Mouse (Mus musculus) heart, embryonic 12.5 days (tissue): ENCODE data around the gene Zfp1. TPM values are rescaled to one million over a fixed set of nuclear protein-coding genes. Genes with fewer than 3 reads are reported as not detected.

Experiments
- ATAC-seq: fragments of 200-750 bp; cut with Nextera tagmentation; 2 replicates; pipeline ENCODE4 v1.8.0; 2017; ENCODE audit warnings: moderate TSS enrichment, moderate library complexity; ENCODE audit not compliant: insufficient number of reproducible peaks, low FRiP score
- H3K27ac ChIP-seq: fragments of 300-500 bp; sonication (generic); 2 replicates; pipeline ENCODE4 v1.5.1; 2016; ENCODE audit warnings: mild to moderate bottlenecking, moderate library complexity; ENCODE audit not compliant: poor library complexity, severe bottlenecking
- H3K27me3 ChIP-seq: fragments of 300-500 bp; sonication (generic); replicated peaks from 2 replicates; pipeline ENCODE4 v1.6.1; 2016; ENCODE audit warnings: mild to moderate bottlenecking, moderate library complexity
- H3K36me3 ChIP-seq: fragments of 300-500 bp; sonication (generic); 2 replicates; pipeline ENCODE4 v1.6.1; 2016; ENCODE audit warnings: mild to moderate bottlenecking, moderate library complexity
- H3K4me1 ChIP-seq: fragments of 300-500 bp; sonication (generic); replicated peaks from 2 replicates; pipeline ENCODE4 v1.6.1; 2016; ENCODE audit warnings: mild to moderate bottlenecking
- H3K4me2 ChIP-seq: fragments of 300-500 bp; sonication (generic); 2 replicates; pipeline ENCODE4 v1.6.1; 2016; ENCODE audit warnings: mild to moderate bottlenecking, moderate library complexity
- H3K4me3 ChIP-seq: fragments of 300-500 bp; sonication (generic); 2 replicates; pipeline ENCODE4 v1.5.1; 2016; ENCODE audit warnings: mild to moderate bottlenecking
- H3K9ac ChIP-seq: fragments of 300-500 bp; sonication (generic); 2 replicates; pipeline ENCODE4 v1.6.1; 2016; ENCODE audit warnings: mild to moderate bottlenecking, moderate library complexity
- H3K9me3 ChIP-seq: fragments of 300-500 bp; sonication (generic); replicated peaks from 2 replicates; pipeline ENCODE4 v1.6.1; 2016; ENCODE audit warnings: mild to moderate bottlenecking, moderate library complexity
- WGBS: fragments of 180-500 bp; shearing (Covaris S2); methylation state at CpG from one replicate; pipeline ENCODE4 v1.1.7; 2016; 5-methylcytosine and 5-hydroxymethylcytosine counted together
- polyA plus RNA-seq: library from polyadenylated mRNA; unstranded; fragments of >200 nt; fragmentation: Nextera tagmentation; extraction: Ambion mirVana; gene quantifications from 2 replicates; pipeline ENCODE4 v1.2.1, GENCODE M21; 2016

Gene Zfp1
- polyA plus RNA-seq, 1 experiment from 2014 or later: 14.4 TPM

GRCm38 (mm10) chr8:111607414-111607813 lies 35.8 kb upstream of the Zfp1 start:
- no peak overlapping the region for H3K4me2 ChIP-seq
- H3K4me1 ChIP-seq: no peaks in the 10 kb centered on the region
- H3K36me3 ChIP-seq: peaks cover 16% of the 10 kb centered on the region
- no peak overlapping the region for H3K4me3 ChIP-seq
- no peaks in the 10 kb centered on the region for H3K9me3 ChIP-seq
- no peak for ATAC-seq
- H3K27me3 ChIP-seq: no peaks in the 10 kb centered on the region
- H3K9ac ChIP-seq: no peak overlapping the region
- 93% methylated on average over 7 of the region's 7 CpGs for WGBS
- no peak overlapping the region for H3K27ac ChIP-seq

DNA sequence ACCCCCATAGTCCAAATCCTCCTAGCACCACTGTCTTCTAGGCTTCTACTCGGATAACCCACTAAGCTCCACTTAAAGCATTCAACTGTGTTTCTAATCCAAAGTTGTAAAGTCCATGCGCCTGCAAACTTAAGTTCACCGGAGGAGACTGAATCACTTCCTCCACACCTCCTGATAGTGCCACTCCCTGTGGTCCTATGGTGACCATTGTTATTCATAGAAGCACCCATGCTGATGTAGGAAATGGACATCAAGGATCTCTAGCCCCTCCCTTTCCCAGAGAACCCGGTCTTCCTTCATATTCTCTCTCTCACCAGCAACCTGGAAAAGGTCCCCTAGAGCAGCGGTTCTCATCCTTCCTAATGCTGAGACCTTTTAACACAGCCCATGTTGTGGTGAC lies 30.0 kb upstream of the Zfp1 start:
- H3K36me3 ChIP-seq: peaks cover 22% of the 10 kb centered on the region
- 74% methylated on average over 5 of the region's 5 CpGs for WGBS
- H3K9me3 ChIP-seq: no peaks in the 10 kb centered on the region
- H3K4me3 ChIP-seq: no peak overlapping the region
- peaks cover 12% of the 10 kb centered on the region for H3K4me1 ChIP-seq
- H3K27ac ChIP-seq: no peak overlapping the region
- no peaks in the 10 kb centered on the region for H3K27me3 ChIP-seq
- H3K9ac ChIP-seq: no peak overlapping the region
- ATAC-seq: no peak
- no peak overlapping the region for H3K4me2 ChIP-seq

GRCm38 (mm10) chr8:111614786-111615701 lies 28.2 kb upstream of the Zfp1 start:
- Histone ChIP-seq H3K9me3 (no peaks in the 10 kb centered on the region), H3K27me3 (no peaks in the 10 kb centered on the region), H3K4me3 (no peak overlapping the region), H3K4me2 (no peak overlapping the region), H3K9ac (no peak overlapping the region), H3K27ac (no peak overlapping the region), H3K36me3 (peaks cover 20% of the 10 kb centered on the region), H3K4me1 (peaks cover 26% of the 10 kb centered on the region)
- 89% methylated on average over 6 of the region's 6 CpGs for WGBS
- ATAC-seq: no peak

DNA sequence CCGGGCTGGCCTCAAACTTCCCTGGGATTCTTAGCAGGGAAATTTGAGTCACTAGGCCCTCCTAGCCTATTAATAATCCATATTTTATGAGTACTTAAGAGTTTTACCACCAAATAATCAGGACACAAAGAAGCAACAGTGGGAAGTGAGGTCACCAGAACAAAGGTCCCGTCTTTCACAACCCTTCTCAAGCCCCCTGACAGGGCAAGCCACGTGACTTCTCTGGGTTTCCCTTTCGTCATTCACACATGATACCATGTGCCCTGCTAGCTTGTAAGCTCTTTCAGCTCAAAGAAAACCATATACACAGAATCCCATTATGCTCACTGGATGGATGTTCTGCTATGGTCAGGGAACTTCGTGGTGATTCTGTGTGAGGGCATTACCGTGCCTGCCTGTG lies 25.4 kb upstream of the Zfp1 start:
- Histone ChIP-seq H3K27ac (no peak overlapping the region), H3K9me3 (no peaks in the 10 kb centered on the region), H3K27me3 (no peaks in the 10 kb centered on the region), H3K4me3 (no peak overlapping the region), H3K4me2 (no peak overlapping the region), H3K4me1 (peaks cover 31% of the 10 kb centered on the region), H3K36me3 (peaks cover 22% of the 10 kb centered on the region; the same call in 1 of the 2 replicates), H3K9ac (no peak overlapping the region)
- 63% methylated on average over 6 of the region's 6 CpGs for WGBS
- no peak for ATAC-seq

DNA sequence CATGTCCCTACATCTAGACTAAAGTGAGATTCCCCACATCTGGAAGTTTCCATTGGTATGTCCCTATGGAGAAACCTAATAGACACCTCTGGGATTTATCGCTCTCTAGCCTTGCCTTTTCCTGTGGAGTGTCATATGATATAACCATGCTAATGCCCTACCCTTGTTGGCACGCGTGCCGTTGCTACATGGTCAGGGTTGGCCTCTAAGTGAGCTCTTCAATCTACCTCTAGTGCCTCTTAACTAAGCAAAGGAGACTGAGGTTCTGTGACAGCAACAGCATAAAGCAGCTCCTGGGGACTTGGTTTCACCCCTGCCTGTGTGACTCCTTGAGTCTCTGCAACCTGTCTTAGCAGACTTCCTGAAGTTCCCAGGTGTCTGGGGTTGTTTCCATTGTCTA lies 24.9 kb upstream of the Zfp1 start:
- ATAC-seq: no peak
- Histone ChIP-seq H3K27ac (no peak overlapping the region), H3K4me3 (no peak overlapping the region), H3K27me3 (no peaks in the 10 kb centered on the region), H3K9ac (no peak overlapping the region), H3K9me3 (no peaks in the 10 kb centered on the region), H3K36me3 (peaks cover 21% of the 10 kb centered on the region; the same call in 1 of the 2 replicates), H3K4me2 (no peak overlapping the region), H3K4me1 (peaks cover 29% of the 10 kb centered on the region)
- 81% methylated on average over 4 of the region's 4 CpGs for WGBS

DNA sequence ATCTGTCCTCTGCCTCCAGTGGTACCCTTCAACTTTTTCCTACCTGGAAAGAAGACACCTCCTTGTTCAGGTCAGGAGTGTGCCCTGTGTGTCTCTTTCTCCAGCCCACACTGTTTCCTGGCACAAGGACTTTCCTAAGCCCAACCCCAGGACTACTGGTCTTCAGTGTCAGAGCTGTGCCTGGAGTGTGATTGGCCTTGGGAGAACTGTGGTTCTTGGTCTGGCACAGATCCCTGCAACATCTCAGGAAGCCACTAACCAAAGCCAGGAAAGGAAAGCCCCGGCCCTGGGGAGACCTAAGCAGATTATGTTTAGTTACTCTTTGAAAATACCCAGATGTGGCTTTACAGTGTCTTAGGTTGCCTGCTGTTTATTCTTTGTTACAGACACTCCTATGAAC lies 23.3 kb upstream of the Zfp1 start:
- H3K4me2 ChIP-seq: no peak overlapping the region
- no peak overlapping the region for H3K4me3 ChIP-seq
- no peak overlapping the region for H3K27ac ChIP-seq
- ATAC-seq: no peak
- H3K4me1 ChIP-seq: peaks cover 42% of the 10 kb centered on the region
- WGBS: 31% methylated on average over 1 of the region's 1 CpGs
- H3K9me3 ChIP-seq: no peaks in the 10 kb centered on the region
- no peak overlapping the region for H3K9ac ChIP-seq
- no peaks in the 10 kb centered on the region for H3K27me3 ChIP-seq
- H3K36me3 ChIP-seq: peaks cover 20% of the 10 kb centered on the region; the same call in 1 of the 2 replicates

DNA sequence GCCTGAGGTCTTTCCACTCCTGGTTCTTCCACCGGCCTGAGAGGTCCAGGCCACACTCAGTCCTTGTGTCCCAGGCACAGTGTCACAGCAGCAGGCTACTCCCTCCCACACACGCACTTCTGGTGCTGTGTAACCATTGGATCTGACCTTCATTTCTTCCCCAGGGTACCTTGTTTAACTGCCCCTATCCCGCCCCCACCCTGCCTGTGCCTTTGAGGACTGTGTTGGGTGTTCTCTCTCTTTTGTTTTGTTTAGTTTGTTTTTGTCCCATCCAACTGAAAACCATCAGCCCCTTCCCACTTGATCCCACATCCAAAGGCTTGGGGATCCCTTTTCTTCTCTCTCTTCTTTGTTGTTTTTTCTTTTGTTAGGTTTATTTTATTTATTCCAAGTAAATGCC lies 21.1 kb upstream of the Zfp1 start:
- 80% methylated on average over 3 of the region's 3 CpGs for WGBS
- no peak for ATAC-seq

GRCm38 (mm10) chr8:111622553-111622952 lies 20.6 kb upstream of the Zfp1 start:
- no peak overlapping the region for H3K4me2 ChIP-seq
- WGBS: 89% methylated on average over 10 of the region's 10 CpGs
- H3K27ac ChIP-seq: no peak overlapping the region
- no peak for ATAC-seq
- H3K36me3 ChIP-seq: peaks cover 20% of the 10 kb centered on the region; the same call in 1 of the 2 replicates
- H3K4me3 ChIP-seq: no peak overlapping the region
- H3K9ac ChIP-seq: no peak overlapping the region
- no peaks in the 10 kb centered on the region for H3K27me3 ChIP-seq
- peaks cover 41% of the 10 kb centered on the region for H3K4me1 ChIP-seq
- H3K9me3 ChIP-seq: no peaks in the 10 kb centered on the region

More for the DNA sequence above, 21.1 kb upstream of the Zfp1 start:
- Histone ChIP-seq H3K4me3 (no peak overlapping the region), H3K9ac (no peak overlapping the region), H3K4me1 (peaks cover 44% of the 10 kb centered on the region), H3K27me3 (no peaks in the 10 kb centered on the region), H3K9me3 (no peaks in the 10 kb centered on the region), H3K4me2 (no peak overlapping the region), H3K27ac (no peak overlapping the region), H3K36me3 (peaks cover 20% of the 10 kb centered on the region; the same call in 1 of the 2 replicates)

- Histone ChIP-seq H3K4me3 (no peak overlapping the region), H3K4me1 (peaks cover 28% of the 10 kb centered on the region), H3K9ac (no peak overlapping the region), H3K27ac (no peak overlapping the region), H3K9me3 (no peaks in the 10 kb centered on the region), H3K36me3 (peaks cover 20% of the 10 kb centered on the region; the same call in 1 of the 2 replicates), H3K27me3 (no peaks in the 10 kb centered on the region), H3K4me2 (no peak overlapping the region)
- ATAC-seq: no peak
- WGBS: 65% methylated on average over 12 of the region's 12 CpGs
Measured at GRCm38 (mm10) chr8:111624081-111624852, 18.9 kb upstream of the Zfp1 start.

DNA sequence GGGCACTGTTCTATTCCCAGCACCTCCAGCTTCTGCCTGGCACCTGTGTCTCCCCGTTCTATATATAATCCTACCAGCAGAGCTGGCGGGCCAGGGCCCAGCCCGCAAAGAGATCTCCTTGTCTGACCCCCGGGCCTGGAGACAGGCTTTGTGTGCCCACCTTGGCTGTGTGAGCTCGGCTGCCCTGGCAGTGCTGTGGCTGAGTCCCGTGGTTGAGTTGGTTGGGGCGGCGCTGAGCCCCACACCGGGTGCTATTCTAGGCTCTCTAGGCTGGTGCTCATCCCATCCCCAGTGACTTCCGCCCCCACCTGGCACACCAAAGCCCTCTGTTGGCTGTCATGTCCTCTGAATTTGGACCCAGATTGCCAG lies 18.4 kb upstream of the Zfp1 start:
- H3K4me1 ChIP-seq: peaks cover 22% of the 10 kb centered on the region
- 87% methylated on average over 10 of the region's 10 CpGs for WGBS
- H3K4me3 ChIP-seq: no peak overlapping the region
- no peak for ATAC-seq
- no peaks in the 10 kb centered on the region for H3K9me3 ChIP-seq
- no peak overlapping the region for H3K4me2 ChIP-seq
- H3K27me3 ChIP-seq: no peaks in the 10 kb centered on the region
- no peak overlapping the region for H3K27ac ChIP-seq
- no peak overlapping the region for H3K9ac ChIP-seq
- H3K36me3 ChIP-seq: peaks cover 20% of the 10 kb centered on the region; the same call in 1 of the 2 replicates
